Mouse (Mus musculus) brown adipose tissue, adult 24 weeks (tissue): ENCODE results near the gene Nfyb. TPM values are rescaled to one million over a fixed set of nuclear protein-coding genes. Genes with fewer than 3 reads are reported as not detected.
A peak's percentile ranks its signal among the peaks of the same experiment; 100 is the strongest.

Experiments
- H3K27ac ChIP-seq: fragments of 200-500 bp; replicated peaks from 2 replicates; pipeline ENCODE4 v1.5.1; 2012; ENCODE audit warnings: low read depth, mild to moderate bottlenecking, low read length
- H3K4me1 ChIP-seq: fragments of 200-500 bp; 2 replicates; pipeline ENCODE4 v1.6.1; 2012; ENCODE audit warnings: low read length, mixed read lengths; ENCODE audit not compliant: control insufficient read depth, insufficient read depth, insufficient read length
- H3K4me3 ChIP-seq: fragments of 200-500 bp; 2 replicates; pipeline ENCODE4 v1.5.1; 2012; ENCODE audit warnings: low read depth, mild to moderate bottlenecking, low read length, moderate library complexity; ENCODE audit not compliant: insufficient read depth
- polyA plus RNA-seq: library from polyadenylated mRNA; stranded (reverse); fragments of >200 nt; gene quantifications from 2 replicates; pipeline ENCODE4 v1.2.4, GENCODE M21; 2012; ENCODE audit not compliant: missing spikeins, insufficient read depth, insufficient read length

Gene Nfyb
- polyA plus RNA-seq, 1 experiment: 10.9 TPM

DNA sequence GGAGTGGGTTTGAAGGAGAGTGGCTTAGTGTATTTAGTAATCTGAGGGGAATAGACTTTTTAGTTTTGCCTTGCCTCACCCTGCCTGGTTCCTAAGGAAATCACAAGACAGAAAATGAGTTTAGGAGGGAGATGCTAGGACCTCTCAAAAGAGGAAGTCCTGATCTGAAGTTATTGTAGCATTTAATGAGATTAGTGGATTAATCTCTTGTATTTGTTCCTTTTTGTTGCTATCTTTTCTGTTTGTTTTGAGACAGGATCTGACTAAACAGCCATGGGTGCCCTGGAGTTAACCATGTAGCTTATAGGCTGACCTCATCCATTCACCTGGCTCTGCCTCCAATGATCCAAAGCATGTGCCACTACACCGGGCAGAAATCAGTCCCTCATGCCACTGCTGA lies 21.4 kb downstream of the Nfyb start:
- H3K27ac ChIP-seq: no peak overlapping the region

DNA sequence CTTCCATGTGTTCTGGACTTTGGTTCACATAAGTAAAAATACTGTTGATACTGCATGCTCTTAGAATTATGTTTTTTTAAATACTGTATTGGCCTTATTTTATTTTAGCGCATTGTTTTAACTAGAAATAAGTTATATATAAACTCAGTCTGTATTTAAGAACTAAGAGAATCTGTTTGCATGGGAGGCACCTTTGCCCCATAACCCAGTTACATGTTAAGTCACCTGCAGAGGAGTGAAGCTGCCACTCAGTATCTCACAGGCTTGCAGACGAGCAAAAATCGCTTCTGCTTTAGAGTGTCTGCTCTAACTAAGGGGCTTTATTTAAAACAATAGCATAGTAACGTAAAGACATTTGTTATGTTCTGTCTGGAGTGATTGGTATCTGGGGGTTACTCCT lies 22.1 kb downstream of the Nfyb start:
- Histone ChIP-seq H3K27ac (no peak overlapping the region), H3K4me3 (no peak overlapping the region), H3K4me1 (no peaks in the 10 kb centered on the region)

More for the DNA sequence above, 21.4 kb downstream of the Nfyb start:
- H3K4me3 ChIP-seq: no peak overlapping the region
- no peaks in the 10 kb centered on the region for H3K4me1 ChIP-seq

DNA sequence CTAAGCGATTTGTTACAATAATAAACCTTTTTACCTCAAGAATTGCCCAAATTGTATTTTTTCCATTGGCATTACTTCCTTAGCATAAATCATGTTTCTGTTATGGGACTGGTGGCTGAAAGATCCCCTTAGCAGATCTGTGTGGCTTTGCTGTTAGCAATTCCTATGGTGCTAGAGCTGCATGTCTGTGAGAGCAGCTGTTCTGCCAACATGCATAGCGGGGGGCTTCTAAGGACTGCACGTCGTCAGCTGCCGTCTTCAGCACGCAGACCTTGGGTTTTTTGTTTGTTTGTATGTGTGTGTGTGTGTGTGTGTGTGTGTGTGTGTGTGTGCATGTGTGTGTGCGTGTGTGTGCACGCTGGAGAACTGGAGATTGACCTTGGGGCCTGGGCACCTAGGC lies 22.6 kb downstream of the Nfyb start:
- Histone ChIP-seq H3K4me1 (no peaks in the 10 kb centered on the region), H3K4me3 (no peak overlapping the region), H3K27ac (no peak overlapping the region)

DNA sequence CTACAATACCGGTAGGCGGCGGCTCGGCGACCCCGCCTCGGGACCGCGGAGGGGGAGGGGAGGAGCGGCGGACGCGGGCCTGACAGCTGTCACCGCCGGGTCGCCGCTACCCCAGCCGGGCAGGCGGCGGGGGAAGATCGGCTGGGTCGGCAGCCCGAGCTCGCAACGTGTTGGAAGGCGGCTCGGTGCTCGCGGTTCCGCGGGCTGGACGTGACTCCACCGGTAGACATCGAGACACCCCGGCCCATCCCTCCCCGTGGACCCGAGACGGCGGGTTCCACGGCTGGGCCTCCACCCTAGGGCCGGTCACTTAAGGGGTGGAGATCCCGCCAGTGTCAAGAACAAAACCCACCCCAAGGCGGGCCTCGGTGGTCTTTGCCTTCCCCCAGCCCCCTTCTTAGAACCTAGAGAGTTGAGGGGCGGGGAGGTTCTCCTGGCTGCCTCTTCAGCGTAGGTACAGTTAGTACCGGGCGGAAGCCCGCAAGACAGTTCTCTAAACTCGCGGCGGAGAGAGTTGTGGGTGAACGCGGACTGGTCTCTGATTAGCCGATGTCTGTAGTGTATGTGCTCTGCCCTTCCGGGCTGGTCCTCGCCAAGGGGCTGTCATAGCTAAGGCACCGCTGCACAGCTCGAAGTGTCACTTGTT lies 64.5 kb downstream of the Nfyb start:
- Histone ChIP-seq H3K27ac (peak overlapping the region; percentile 52), H3K4me1 (peaks cover 14% of the 10 kb centered on the region), H3K4me3 (peak overlapping the region; percentile 91)

DNA sequence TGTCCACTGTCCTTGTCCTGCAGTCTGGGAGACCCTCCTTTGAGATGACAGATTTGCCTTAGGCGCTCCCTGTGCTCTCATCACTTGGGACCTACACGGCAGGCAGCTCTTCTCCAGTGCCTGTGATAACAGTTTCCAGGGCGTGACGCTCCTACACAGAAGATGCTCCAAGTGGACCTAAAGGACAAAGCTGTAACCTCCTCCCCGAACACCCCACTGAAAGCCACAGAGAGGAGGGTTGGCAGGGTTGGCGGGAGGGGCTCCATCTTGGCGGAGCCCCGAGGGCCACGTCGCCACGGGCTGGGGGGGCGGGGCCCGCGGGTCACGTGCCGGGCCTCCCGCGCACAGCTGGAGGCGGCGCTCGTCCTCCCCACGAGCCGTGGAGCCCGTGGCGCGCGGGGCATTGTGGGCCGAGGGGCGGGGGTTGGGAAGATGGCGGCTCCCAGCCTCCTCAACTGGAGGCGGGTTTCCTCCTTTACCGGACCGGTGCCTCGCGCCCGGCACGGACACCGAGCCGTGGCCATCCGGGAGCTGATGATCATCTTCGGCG lies 65.2 kb downstream of the Nfyb start:
- Histone ChIP-seq H3K4me3 (peak overlapping the region; percentile 91), H3K4me1 (peaks cover 14% of the 10 kb centered on the region), H3K27ac (peak overlapping the region; percentile 52)

Other genes starting within 250 kb of the Nfyb start
- gene 1190007I07Rik, start 140.9 kb downstream of the Nfyb start, polyA plus RNA-seq: 73.8 and 90.9 TPM in 2 replicates
- gene Tdg, start 134.3 kb downstream of the Nfyb start, polyA plus RNA-seq: 7.6 and 10.6 TPM in 2 replicates
- gene Glt8d2, start 73.5 kb downstream of the Nfyb start, polyA plus RNA-seq: 1.9 and 3.8 TPM in 2 replicates
- gene Hcfc2, start 68.0 kb downstream of the Nfyb start, polyA plus RNA-seq: 14.1 and 19.4 TPM in 2 replicates
- gene Txnrd1, start 69.8 kb upstream of the Nfyb start, polyA plus RNA-seq: 44.0 and 50.3 TPM in 2 replicates
- not detected in 2 replicates for gene Eid3, start 102.5 kb upstream of the Nfyb start, polyA plus RNA-seq
- 5.9 and 10.1 TPM in 2 replicates for gene Chst11, start 221.4 kb upstream of the Nfyb start, polyA plus RNA-seq